Mouse (Mus musculus) intestine, embryonic 14.5 days (tissue): ENCODE measurements at regions not wholly inside any gene's neighbourhood (a gene's known extent, or its start where the extent isn't known, plus 50 kb on each side); places are given as distances from the start of the nearest gene placed in this dataset.
"Not testable (repeated sequence)": the region's sequence is repeated elsewhere in the genome, so short reads cannot be mapped to it uniquely, and the experiment has no call there.

ENCODE experiments used
- ATAC-seq: fragments of 200-750 bp; cut with Nextera tagmentation; replicated peaks from 2 replicates; pipeline ENCODE4 v1.8.0; 2017; ENCODE audit warnings: low read depth, moderate number of reproducible peaks, moderate TSS enrichment, moderate library complexity; ENCODE audit not compliant: low FRiP score, low TSS enrichment
- DNase-seq: peaks from one replicate; pipeline ENCODE4 v3.0.0-alpha.2; 2018; ENCODE audit warnings: low spot score
- H3K27ac ChIP-seq: fragments of 300-500 bp; sonication (generic); 2 replicates; pipeline ENCODE4 v1.5.1; 2014; ENCODE audit warnings: low read depth, mild to moderate bottlenecking, control low read depth
- H3K27me3 ChIP-seq: fragments of 300-500 bp; sonication (generic); replicated peaks from 2 replicates; pipeline ENCODE4 v1.6.1; 2014; ENCODE audit warnings: low read length, control low read depth; ENCODE audit not compliant: control insufficient read depth, insufficient read depth
- H3K36me3 ChIP-seq: fragments of 300-500 bp; sonication (generic); 2 replicates; pipeline ENCODE4 v1.6.1; 2014; ENCODE audit warnings: low read length, control low read depth; ENCODE audit not compliant: control insufficient read depth, insufficient read depth
- H3K4me1 ChIP-seq: fragments of 300-500 bp; sonication (generic); replicated peaks from 2 replicates; pipeline ENCODE4 v1.6.1; 2014; ENCODE audit warnings: low read length, control low read depth, mixed read lengths; ENCODE audit not compliant: control insufficient read depth, insufficient read depth
- H3K4me2 ChIP-seq: fragments of 300-500 bp; sonication (generic); 2 replicates; pipeline ENCODE4 v1.6.1; 2014; ENCODE audit warnings: low read length
- H3K4me3 ChIP-seq: fragments of 300-500 bp; sonication (generic); 2 replicates; pipeline ENCODE4 v1.5.1; 2014; ENCODE audit warnings: low read depth, low read length, control low read depth, mixed read lengths
- H3K9ac ChIP-seq: fragments of 300-500 bp; sonication (generic); 2 replicates; pipeline ENCODE4 v1.6.1; 2014; ENCODE audit warnings: mild to moderate bottlenecking, low read length
- H3K9me3 ChIP-seq: fragments of 300-500 bp; sonication (generic); 2 replicates; pipeline ENCODE4 v1.6.1; 2016; ENCODE audit warnings: low read length, control low read depth; ENCODE audit not compliant: control insufficient read depth
- WGBS: fragments of 180-500 bp; shearing (Covaris S2); extraction: QIAGEN DNeasy Blood & Tissue Kit; methylation state at CpG from one replicate; pipeline ENCODE4 v1.1.7; 2014; 5-methylcytosine and 5-hydroxymethylcytosine counted together

DNA sequence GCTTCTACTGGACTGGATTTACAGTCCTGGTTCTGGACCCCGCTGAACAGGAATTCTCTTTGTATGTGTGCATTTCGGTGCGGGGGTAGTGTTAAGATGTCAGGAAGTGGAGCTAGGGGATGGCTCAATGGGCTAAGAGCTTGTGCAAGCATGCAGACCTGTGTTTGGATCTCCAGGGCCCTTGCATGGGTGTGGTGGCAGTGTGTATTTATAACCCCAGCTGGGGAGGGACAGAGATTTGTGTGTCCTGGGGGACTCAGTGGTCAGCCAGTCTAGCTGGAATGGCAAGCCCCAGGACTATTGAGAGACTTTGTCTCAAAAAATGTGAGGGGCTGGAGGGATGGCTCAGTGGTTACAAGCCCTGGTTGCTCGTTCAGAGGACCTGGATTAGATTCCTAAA, 95.1 kb upstream of the Gm9887 start:
- ATAC-seq (no peak), DNase-seq (no peak)
- no peak overlapping the region for H3K27ac ChIP-seq
- no peaks in the 10 kb centered on the region for H3K36me3 ChIP-seq
- H3K4me3 ChIP-seq: no peak overlapping the region
- no peaks in the 10 kb centered on the region; the same call in 1 of the 2 replicates for H3K4me1 ChIP-seq
- H3K4me2 ChIP-seq: no peak overlapping the region
- H3K27me3 ChIP-seq: no peaks in the 10 kb centered on the region
- no peak overlapping the region for H3K9ac ChIP-seq
- 67% methylated on average over 4 of the region's 4 CpGs for WGBS
- H3K9me3 ChIP-seq: no peaks in the 10 kb centered on the region

GRCm38 (mm10) chr12:69464906-69465305, 92.6 kb upstream of the Gm9887 start:
- Histone ChIP-seq H3K27me3 (no peaks in the 10 kb centered on the region), H3K36me3 (no peaks in the 10 kb centered on the region), H3K4me2 (no peak overlapping the region), H3K9ac (no peak overlapping the region), H3K27ac (no peak overlapping the region), H3K4me1 (no peaks in the 10 kb centered on the region), H3K4me3 (no peak overlapping the region), H3K9me3 (no peaks in the 10 kb centered on the region)
- no peak for ATAC-seq
- DNase-seq: no peak
- WGBS: 83% methylated on average over 8 of the region's 8 CpGs

- H3K27ac ChIP-seq, H3K4me2 ChIP-seq, H3K4me3 ChIP-seq, H3K36me3 ChIP-seq, H3K4me1 ChIP-seq, H3K27me3 ChIP-seq, H3K9me3 ChIP-seq, DNase-seq, ATAC-seq, H3K9ac ChIP-seq: not testable (repeated sequence)
- WGBS: 96% methylated on average over 6 of the region's 6 CpGs
These were observed 91.1 kb upstream of the Gm9887 start for GRCm38 (mm10) chr12:69463327-69463726.

GRCm38 (mm10) chr12:69461888-69462840, 89.9 kb upstream of the Gm9887 start:
- peak; percentile 79 for DNase-seq

DNA sequence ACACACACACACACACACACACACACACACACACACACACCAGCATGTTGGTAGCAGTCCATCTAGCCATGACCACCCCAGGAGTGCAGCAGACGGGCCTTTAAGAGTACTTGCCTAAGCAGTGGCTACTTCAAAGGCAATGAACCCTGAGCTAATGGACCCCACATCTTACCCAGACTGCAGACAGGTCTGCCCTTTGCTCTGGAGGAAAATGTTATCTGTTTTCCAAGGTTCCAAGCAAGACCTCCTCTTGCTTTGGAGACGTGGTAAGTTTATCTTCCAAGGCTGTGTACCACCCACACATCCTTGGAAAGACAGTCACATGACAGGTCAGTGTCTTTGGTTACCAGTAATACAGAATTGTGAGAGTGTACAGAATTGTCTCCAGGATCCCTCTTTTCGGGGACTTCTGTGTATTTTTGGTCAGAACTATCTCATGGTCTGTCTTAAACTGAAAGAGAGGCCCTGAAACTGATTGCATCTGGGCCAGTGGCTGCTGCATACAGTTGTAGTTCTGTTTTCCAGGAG, 88.4 kb upstream of the Gm9887 start:
- Histone ChIP-seq H3K4me2 (no peak overlapping the region), H3K36me3 (no peaks in the 10 kb centered on the region)
- no peak for DNase-seq

More at GRCm38 (mm10) chr12:69461888-69462840, 89.9 kb upstream of the Gm9887 start:
- peak overlapping the region; percentile 56 for H3K4me2 ChIP-seq
- H3K27ac ChIP-seq: peak overlapping the region; percentile 12; the same call in 1 of the 2 replicates
- peak overlapping the region; percentile 31 for H3K4me3 ChIP-seq
- H3K4me1 ChIP-seq: peaks cover 12% of the 10 kb centered on the region
- WGBS: 26% methylated on average over 30 of the region's 30 CpGs
- H3K36me3 ChIP-seq: no peaks in the 10 kb centered on the region
- ATAC-seq: peak; percentile 65; the same call in 1 of the 2 replicates
- no peaks in the 10 kb centered on the region for H3K27me3 ChIP-seq
- H3K9me3 ChIP-seq: no peaks in the 10 kb centered on the region
- peak overlapping the region; percentile 38 for H3K9ac ChIP-seq

GRCm38 (mm10) chr12:69458170-69458841, 86.0 kb upstream of the Gm9887 start:
- Histone ChIP-seq H3K9ac (no peak overlapping the region), H3K9me3 (no peaks in the 10 kb centered on the region; the same call in 1 of the 2 replicates), H3K27me3 (no peaks in the 10 kb centered on the region), H3K4me3 (no peak overlapping the region), H3K4me2 (no peak overlapping the region), H3K36me3 (no peaks in the 10 kb centered on the region), H3K4me1 (peaks cover 12% of the 10 kb centered on the region), H3K27ac (peak overlapping the region; percentile 39; the same call in 1 of the 2 replicates)
- ATAC-seq (no peak), DNase-seq (no peak)
- 33% methylated on average over 14 of the region's 14 CpGs for WGBS

More for the DNA sequence above, 88.4 kb upstream of the Gm9887 start:
- Histone ChIP-seq H3K27ac (no peak overlapping the region), H3K9ac (no peak overlapping the region), H3K27me3 (no peaks in the 10 kb centered on the region), H3K4me3 (no peak overlapping the region), H3K9me3 (no peaks in the 10 kb centered on the region), H3K4me1 (peaks cover 12% of the 10 kb centered on the region)
- no peak for ATAC-seq
- WGBS: 69% methylated on average over 3 of the region's 3 CpGs

DNA sequence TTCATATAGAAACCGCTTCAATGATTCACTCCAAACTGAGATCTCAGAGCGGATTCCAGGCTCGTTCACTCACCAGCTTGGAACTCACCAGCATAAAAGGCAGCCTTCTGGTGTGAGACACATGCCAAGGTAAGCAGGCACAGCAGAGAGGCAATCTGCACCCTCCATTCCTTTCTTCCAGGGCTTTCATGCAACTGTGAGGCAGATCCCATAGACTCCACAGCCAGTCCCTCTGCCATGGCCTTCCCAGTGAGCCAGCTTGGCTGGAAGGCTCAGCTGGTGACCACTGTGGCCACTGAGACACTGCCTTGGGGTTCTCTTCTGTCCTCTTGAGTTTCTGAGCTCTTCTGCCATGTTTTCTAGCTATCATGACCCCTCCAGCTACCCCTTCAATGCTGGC, 84.5 kb upstream of the Gm9887 start:
- 95% methylated on average over 3 of the region's 3 CpGs for WGBS
- H3K27me3 ChIP-seq: no peaks in the 10 kb centered on the region
- H3K4me3 ChIP-seq: no peak overlapping the region
- no peak overlapping the region for H3K27ac ChIP-seq
- H3K9ac ChIP-seq: no peak overlapping the region
- no peak for ATAC-seq
- DNase-seq: no peak
- no peaks in the 10 kb centered on the region for H3K36me3 ChIP-seq
- peaks cover 12% of the 10 kb centered on the region for H3K4me1 ChIP-seq
- H3K9me3 ChIP-seq: no peaks in the 10 kb centered on the region; the same call in 1 of the 2 replicates
- H3K4me2 ChIP-seq: no peak overlapping the region

GRCm38 (mm10) chr12:69456116-69456515, 83.9 kb upstream of the Gm9887 start:
- H3K4me2 ChIP-seq: no peak overlapping the region
- ATAC-seq (no peak), DNase-seq (no peak)
- 85% methylated on average over 12 of the region's 12 CpGs for WGBS
- H3K4me3 ChIP-seq: no peak overlapping the region
- H3K4me1 ChIP-seq: peaks cover 12% of the 10 kb centered on the region
- H3K36me3 ChIP-seq: no peaks in the 10 kb centered on the region
- H3K9me3 ChIP-seq: no peaks in the 10 kb centered on the region; the same call in 1 of the 2 replicates
- H3K27ac ChIP-seq: no peak overlapping the region
- H3K9ac ChIP-seq: no peak overlapping the region
- no peaks in the 10 kb centered on the region for H3K27me3 ChIP-seq
